Mouse (Mus musculus): ENCODE measurements around the gene Bcor. TPM values are rescaled to one million over a fixed set of nuclear protein-coding genes. Genes with fewer than 3 reads are reported as not detected.

Bcor gene
- polyA plus RNA-seq, 1 experiment from 2014 or later = 3.8 TPM

DNA sequence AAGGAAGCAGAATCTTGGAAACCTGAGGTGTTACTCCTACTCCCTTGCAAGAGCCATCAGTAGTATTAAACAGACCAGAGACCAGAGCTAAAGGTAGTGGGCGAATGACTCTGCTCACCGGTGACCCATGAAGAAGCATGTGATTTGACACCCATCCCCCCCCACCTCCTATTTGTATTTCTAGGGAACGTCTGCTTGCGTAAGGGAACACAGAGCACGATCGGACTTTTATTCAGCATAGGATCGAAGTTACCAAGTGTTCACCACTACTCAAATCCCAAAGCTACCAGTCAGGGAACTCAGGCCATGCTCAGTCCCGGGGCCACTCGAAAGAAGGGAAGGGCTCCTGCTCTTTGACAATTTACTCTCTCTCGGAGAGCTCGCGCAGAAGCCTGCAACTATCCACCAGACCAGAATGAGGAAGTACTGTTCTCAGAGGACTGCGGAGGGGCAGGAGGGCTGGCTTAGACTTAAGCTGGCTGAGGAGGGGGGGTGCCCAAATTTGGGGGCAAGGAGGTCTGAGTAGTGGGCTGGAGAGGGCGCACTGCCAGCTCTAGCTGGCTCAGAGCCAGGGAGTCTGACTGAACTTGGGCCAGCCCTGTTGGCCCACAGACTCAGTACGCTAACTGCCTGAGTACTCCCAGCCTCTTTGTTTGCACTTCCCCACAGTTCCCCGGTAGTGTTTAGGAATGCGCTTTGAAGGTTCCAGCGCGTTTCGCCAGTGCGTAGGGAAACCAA is 37.4 kb downstream of the Bcor start:
- Histone ChIP-seq H3K4me2 (peak overlapping the region; percentile 41), H3K4me3 (replicated peaks) (no peak overlapping the region), H3K27me3 (peaks cover 59% of the 10 kb centered on the region), H3K36me3 (no peaks in the 10 kb centered on the region), H3K27ac (peak overlapping the region; percentile 50), H3K9me3 (replicated peaks) (no peaks in the 10 kb centered on the region), H3K4me1 (replicated peaks) (peaks cover 16% of the 10 kb centered on the region), H3K9ac (peak overlapping the region; percentile 41; the same call in 1 of the 2 replicates)
- ATAC-seq (ENCODE audit: low read depth) = peak; percentile 60
- WGBS (ENCODE audit: insufficient replicate concordance) = 10% methylated on average over 20 of the region's 21 CpGs
- DNase-seq = no peak

DNA sequence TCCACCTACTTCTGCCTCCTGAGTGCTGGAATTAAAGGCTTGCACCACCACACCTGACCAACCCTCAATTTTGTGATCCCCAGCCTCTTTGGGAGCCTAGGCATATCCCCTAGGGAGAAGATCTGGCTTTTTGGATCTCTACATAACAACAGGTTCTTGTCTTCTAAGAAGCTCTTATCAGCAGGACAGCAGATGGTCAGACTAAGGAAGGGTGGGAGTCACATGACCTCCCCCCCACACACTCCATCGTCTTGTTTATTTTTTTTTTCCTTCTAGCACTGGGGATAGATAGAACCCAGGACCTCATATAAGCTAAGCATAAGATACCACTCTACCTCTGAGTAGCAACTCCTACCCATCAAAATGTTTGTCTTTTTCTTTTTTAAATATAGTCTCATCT is 40.7 kb downstream of the Bcor start:
- Histone ChIP-seq H3K27me3 (peaks cover 31% of the 10 kb centered on the region; the same call in 1 of the 2 replicates), H3K9me3 (replicated peaks) (no peaks in the 10 kb centered on the region), H3K27ac (no peak overlapping the region), H3K4me2 (no peak overlapping the region), H3K9ac (no peak overlapping the region), H3K4me3 (replicated peaks) (no peak overlapping the region), H3K36me3 (no peaks in the 10 kb centered on the region), H3K4me1 (replicated peaks) (peaks cover 14% of the 10 kb centered on the region)
- 17% methylated on average over 1 of the region's 1 CpGs for WGBS (ENCODE audit: insufficient replicate concordance)
- ATAC-seq (ENCODE audit: low read depth) (peak; percentile 70), DNase-seq (no peak)

DNA sequence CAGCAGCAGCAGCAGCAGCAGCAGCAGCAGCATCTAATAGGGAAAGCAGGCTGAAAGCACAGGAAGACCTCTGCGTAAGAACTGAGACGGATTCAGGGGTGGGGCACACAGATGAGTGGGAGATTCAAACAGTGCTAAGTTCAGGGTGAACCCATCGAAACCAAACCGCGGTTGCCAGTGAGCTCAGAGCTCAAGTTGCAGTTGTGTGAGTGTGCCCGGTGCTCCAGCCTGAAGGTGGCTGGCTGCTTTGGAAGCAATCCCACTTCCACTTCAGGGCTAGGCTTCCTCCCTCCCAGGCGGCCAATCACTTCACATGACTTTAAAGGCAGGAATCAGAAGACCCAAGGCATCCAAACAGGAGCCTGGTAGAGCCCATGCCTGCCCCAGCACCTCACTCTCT is 44.0 kb downstream of the Bcor start:
- WGBS (ENCODE audit: insufficient replicate concordance) = 47% methylated on average over 7 of the region's 7 CpGs
- DNase-seq = no peak

DNA sequence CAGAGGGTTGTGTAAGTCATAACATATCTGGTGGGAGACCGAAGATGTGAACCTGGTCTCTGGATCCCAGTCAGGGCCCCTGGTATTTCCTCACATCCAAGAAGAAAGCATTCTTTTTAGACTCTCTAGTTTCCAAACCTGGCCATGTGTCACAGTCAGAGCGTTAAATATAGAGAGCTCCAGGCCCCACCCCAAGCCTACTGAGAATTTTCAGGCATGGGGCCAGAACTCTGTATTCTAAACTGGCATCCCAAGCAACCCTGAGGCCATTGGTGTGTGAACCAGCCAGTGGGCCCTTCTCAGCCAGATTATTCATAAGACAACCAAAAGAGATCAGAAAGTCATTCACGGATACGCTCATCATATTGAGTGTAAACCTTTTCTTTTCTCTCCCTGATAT is 48.0 kb downstream of the Bcor start:
- 73% methylated on average over 4 of the region's 4 CpGs for WGBS (ENCODE audit: insufficient replicate concordance)

More for the DNA sequence above, 44.0 kb downstream of the Bcor start:
- Histone ChIP-seq H3K27ac (no peak overlapping the region), H3K4me1 (replicated peaks) (peaks cover 10% of the 10 kb centered on the region), H3K4me3 (replicated peaks) (no peak overlapping the region), H3K9ac (no peak overlapping the region), H3K36me3 (no peaks in the 10 kb centered on the region), H3K9me3 (replicated peaks) (no peaks in the 10 kb centered on the region), H3K27me3 (peaks cover 7% of the 10 kb centered on the region; the same call in 1 of the 2 replicates), H3K4me2 (no peak overlapping the region)
- no peak for ATAC-seq (ENCODE audit: low read depth)

DNA sequence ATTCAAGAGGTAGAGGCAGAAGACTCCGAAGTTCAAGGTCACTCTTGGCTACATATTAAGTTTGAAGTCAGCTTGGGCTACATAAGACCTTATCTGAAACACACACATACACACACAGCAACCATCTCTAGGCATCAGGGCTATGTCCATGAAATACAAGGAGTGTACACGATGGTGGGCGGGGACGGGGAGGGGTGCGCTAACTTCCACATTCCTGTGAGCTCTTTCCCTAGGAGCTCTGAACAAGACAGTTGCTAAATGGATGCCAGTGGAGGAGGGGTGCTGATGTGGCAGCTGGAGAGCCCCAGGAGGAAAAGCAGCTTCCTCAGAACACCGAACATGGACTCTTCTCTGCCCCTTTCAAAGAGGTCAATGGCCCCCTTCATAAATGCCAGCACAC is 49.6 kb downstream of the Bcor start:
- Histone ChIP-seq H3K36me3 (no peaks in the 10 kb centered on the region), H3K27me3 (0 out of 2 replicates have a peak, but pooled peaks cover 3% of the 10 kb centered on the region), H3K4me2 (no peak overlapping the region), H3K27ac (no peak overlapping the region), H3K9ac (no peak overlapping the region), H3K9me3 (replicated peaks) (no peaks in the 10 kb centered on the region), H3K4me1 (replicated peaks) (no peaks in the 10 kb centered on the region; the same call in 1 of the 2 replicates), H3K4me3 (replicated peaks) (no peak overlapping the region)
- 63% methylated on average over 6 of the region's 6 CpGs for WGBS (ENCODE audit: insufficient replicate concordance)
- ATAC-seq (ENCODE audit: low read depth) (no peak), DNase-seq (no peak)

More for the DNA sequence above, 48.0 kb downstream of the Bcor start:
- no peak for DNase-seq
- ATAC-seq (ENCODE audit: low read depth) = no peak
- peaks cover 8% of the 10 kb centered on the region; the same call in 1 of the 2 replicates for H3K27me3 ChIP-seq
- no peaks in the 10 kb centered on the region for H3K9me3 ChIP-seq (replicated peaks)
- no peaks in the 10 kb centered on the region for H3K4me1 ChIP-seq (replicated peaks)
- H3K27ac ChIP-seq = no peak overlapping the region
- no peak overlapping the region for H3K9ac ChIP-seq
- H3K36me3 ChIP-seq = no peaks in the 10 kb centered on the region
- H3K4me3 ChIP-seq (replicated peaks) = no peak overlapping the region
- no peak overlapping the region for H3K4me2 ChIP-seq

DNA sequence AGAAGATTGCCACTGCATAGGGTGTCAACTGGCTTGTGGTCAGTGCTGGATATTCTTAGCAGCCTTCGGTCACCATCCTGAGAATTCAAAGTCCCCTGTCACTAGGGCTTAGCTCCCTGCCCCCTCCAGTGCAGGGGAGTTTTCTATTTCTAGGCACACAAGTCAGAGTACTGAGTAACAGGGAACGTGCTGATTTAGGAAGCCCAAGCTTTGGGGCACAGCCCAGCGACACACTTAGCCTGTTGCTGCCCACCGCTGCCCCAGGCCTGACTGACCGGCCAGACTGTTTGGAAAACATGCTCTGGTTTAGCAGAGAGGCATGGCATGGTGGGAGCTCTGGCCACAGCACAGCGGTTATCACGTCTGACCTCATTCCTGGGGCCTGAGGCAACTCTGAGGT is 54.8 kb downstream of the Bcor start:
- Histone ChIP-seq H3K9me3 (replicated peaks) (no peaks in the 10 kb centered on the region), H3K4me2 (no peak overlapping the region), H3K9ac (no peak overlapping the region), H3K36me3 (no peaks in the 10 kb centered on the region), H3K4me3 (replicated peaks) (no peak overlapping the region), H3K4me1 (replicated peaks) (no peaks in the 10 kb centered on the region; the same call in 1 of the 2 replicates), H3K27me3 (0 out of 2 replicates have a peak, but pooled peaks cover 3% of the 10 kb centered on the region), H3K27ac (no peak overlapping the region)
- DNase-seq = no peak
- WGBS (ENCODE audit: insufficient replicate concordance) = 48% methylated on average over 7 of the region's 7 CpGs
- ATAC-seq (ENCODE audit: low read depth) = no peak

DNA sequence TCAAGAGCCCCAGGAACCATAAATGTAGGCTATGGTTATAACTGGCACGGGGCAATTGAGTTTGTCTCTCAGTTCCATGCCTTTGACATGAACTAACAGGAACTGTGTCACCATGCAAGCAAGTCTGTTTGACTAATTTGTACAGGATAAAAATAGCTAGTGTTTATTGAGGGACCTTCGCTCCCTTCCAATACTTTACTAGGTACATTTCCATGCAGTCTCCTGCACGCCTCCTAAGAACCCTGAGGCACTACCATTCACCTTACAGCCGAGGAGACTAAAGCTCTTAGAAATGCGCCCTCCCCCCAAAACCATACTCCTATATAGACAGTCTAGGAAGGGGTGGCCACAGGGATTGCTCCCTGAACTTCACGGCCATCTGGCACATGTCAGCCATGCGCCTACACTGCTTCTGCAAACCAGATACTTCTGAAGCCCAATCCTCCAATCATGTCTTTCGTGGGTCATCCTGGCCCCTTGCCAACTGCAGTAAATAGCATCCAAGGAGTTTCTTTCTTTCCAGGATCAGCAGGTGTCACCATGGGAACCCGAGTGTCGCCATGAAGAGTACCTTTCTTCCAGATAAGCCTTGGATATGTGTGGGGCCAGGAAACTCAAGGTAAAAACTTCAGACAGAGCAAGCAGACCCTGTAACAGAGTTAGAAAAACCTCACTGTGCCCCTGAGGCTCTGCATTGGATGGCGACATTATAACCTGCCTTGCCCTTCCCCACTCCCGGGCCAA is 63.2 kb downstream of the Bcor start:
- no peak for ATAC-seq (ENCODE audit: low read depth)

DNA sequence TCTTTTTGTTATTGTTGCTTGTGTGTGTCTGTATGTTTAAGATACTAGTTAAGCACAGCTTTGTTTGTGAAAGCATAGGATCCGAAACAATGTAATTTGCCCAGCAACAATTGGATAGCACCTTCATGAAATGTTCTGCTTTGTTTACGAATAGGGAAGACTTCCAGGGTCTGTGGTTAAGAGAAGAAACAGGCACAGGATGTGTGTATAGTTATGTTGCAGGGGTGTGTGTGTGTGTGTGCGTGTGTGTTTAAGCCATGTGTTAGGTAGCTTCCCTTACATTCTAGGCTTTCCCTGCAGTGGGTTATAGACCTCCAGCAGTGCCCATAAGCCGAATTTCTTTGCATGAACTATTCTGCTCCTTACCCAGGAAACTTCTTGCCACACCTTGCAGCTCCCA is 66.8 kb downstream of the Bcor start:
- ATAC-seq (ENCODE audit: low read depth) = no peak
- H3K9me3 ChIP-seq (replicated peaks) = no peaks in the 10 kb centered on the region
- H3K4me3 ChIP-seq (replicated peaks) = no peak overlapping the region
- 56% methylated on average over 4 of the region's 4 CpGs for WGBS (ENCODE audit: insufficient replicate concordance)
- peaks cover 24% of the 10 kb centered on the region for H3K4me1 ChIP-seq (replicated peaks)
- no peak for DNase-seq
- no peak overlapping the region for H3K9ac ChIP-seq
- no peaks in the 10 kb centered on the region for H3K36me3 ChIP-seq
- no peak overlapping the region for H3K4me2 ChIP-seq
- peaks cover 91% of the 10 kb centered on the region for H3K27me3 ChIP-seq
- no peak overlapping the region for H3K27ac ChIP-seq

More for the DNA sequence above, 63.2 kb downstream of the Bcor start:
- Histone ChIP-seq H3K9ac (no peak overlapping the region), H3K9me3 (replicated peaks) (no peaks in the 10 kb centered on the region), H3K4me3 (replicated peaks) (no peak overlapping the region), H3K36me3 (no peaks in the 10 kb centered on the region), H3K4me1 (replicated peaks) (no peaks in the 10 kb centered on the region), H3K4me2 (no peak overlapping the region), H3K27ac (no peak overlapping the region), H3K27me3 (peaks cover 61% of the 10 kb centered on the region)
- no peak for DNase-seq
- 71% methylated on average over 12 of the region's 12 CpGs for WGBS (ENCODE audit: insufficient replicate concordance)

DNA sequence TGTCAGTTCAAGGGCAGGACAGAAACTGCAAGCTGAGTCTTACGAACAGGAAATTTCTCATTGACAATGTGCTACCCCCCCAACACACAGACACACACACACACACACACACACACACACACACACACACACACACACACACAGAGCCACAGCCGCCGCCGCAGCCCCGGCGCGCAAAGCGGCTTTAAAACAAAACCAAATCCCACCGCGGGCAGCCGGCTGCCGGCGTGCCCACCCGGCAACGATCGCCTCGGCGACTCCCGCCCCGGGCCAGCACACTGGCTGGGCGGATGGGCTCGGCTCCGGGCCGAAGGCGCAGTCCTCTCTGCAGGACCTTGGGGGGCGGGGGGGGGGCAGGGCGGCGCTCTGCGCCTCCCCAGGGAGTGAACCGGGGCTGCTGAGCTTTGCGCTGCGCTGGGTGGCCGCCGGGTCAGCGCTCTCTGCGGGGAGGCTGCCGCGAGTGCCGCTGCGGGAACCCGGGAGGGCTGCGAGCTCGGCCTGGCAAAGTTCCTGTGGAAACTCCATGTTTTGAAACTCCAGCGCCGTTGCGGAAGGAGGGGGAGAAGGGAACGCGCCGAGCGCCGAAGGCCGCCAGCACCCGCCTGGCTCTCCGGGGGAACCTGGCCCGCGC is 68.6 kb downstream of the Bcor start:
- H3K36me3 ChIP-seq = no peaks in the 10 kb centered on the region
- peaks cover 99% of the 10 kb centered on the region for H3K27me3 ChIP-seq
- ATAC-seq (ENCODE audit: low read depth) = no peak

DNA sequence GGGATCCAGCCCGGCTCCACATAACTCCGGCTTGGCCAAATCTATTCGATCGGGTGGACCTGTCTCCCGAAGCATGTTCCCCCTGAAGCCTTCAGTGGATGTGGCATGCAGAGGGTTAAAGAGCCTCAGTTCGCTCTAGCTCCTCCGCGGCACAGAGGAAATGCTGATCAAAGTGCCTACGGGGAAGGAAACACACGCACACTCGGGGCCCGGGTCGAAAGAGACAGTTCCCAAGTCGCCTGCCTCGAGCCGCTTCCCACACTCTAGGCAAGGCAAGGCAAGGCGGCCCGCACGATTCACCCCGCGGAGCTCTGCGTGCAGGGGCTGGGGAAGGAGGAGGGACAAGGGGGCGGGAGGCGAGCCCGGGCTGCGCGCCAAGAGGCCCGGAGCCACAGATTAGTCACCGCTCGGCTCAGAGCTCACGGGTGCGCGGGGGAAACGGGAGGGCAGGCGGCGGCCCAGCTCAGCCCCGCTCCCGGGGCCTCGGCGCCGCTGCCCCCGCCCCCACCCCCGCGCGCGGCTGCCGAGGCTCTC is 69.2 kb downstream of the Bcor start:
- H3K27me3 ChIP-seq = peaks cover 99% of the 10 kb centered on the region
- no peaks in the 10 kb centered on the region for H3K36me3 ChIP-seq
- H3K27ac ChIP-seq = peak overlapping the region; percentile 74
- peak overlapping the region; percentile 85 for H3K4me2 ChIP-seq
- H3K4me3 ChIP-seq (replicated peaks) = peak overlapping the region; percentile 63
- H3K9me3 ChIP-seq (replicated peaks) = no peaks in the 10 kb centered on the region
- DNase-seq (no peak), ATAC-seq (ENCODE audit: low read depth) (peak; percentile 44)
- peak overlapping the region; percentile 60; the same call in 1 of the 2 replicates for H3K9ac ChIP-seq
- 1% methylated on average over 27 of the region's 47 CpGs for WGBS (ENCODE audit: insufficient replicate concordance)
- H3K4me1 ChIP-seq (replicated peaks) = peaks cover 48% of the 10 kb centered on the region

More for the DNA sequence above, 68.6 kb downstream of the Bcor start:
- no peak for DNase-seq
- Histone ChIP-seq H3K9me3 (replicated peaks) (no peaks in the 10 kb centered on the region), H3K4me3 (replicated peaks) (peak overlapping the region; percentile 63), H3K4me2 (peak overlapping the region; percentile 85), H3K27ac (peak overlapping the region; percentile 74), H3K4me1 (replicated peaks) (peaks cover 42% of the 10 kb centered on the region), H3K9ac (peak overlapping the region; percentile 60)
- 1% methylated on average over 50 of the region's 56 CpGs for WGBS (ENCODE audit: insufficient replicate concordance)
